Mouse (Mus musculus): ENCODE measurements around the gene 2410002F23Rik.
"Not testable (repeated sequence)": the region's sequence is repeated elsewhere in the genome, so short reads cannot be mapped to it uniquely, and the experiment has no call there.

The 2410002F23Rik gene

DNA sequence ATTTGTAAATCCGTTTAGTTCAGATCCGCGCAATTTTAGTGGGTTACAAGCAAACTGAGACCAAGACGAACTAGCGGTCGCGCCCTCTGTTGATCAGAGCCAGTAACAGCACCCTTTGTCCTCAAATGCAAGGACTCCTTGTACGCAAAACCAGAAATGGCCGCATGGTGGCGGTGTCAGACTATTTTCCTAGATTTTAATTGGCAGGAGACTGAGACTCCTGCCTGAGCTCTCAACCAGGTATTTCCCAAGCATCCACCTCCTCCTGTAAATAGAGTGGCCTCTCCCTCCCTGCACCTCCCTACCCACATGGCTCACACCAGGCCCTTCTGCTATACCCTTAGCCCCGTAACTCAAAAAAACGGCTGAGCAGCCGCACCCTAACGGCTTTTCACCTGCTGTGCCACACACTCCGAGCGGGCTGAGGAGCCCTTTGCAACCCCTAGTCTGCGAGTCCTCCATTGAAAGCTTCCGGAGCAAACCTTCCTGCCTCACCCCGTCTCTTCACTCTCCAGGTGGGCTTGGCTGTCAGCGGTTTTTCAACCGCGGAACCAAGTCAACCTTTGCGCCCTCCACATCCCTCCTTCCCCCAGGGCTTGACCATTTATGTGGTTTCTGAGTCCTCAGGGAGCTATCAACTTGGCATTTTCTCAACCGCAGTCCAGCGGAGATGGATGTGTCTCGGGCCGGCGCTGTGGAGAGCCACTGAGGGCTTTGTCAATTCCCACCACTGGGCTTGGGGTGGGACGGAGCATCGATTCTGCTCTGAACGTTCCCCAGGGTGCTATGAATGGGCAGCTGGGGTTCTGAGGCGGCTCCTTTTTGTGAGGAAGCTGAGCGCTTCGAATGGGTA lies 16.5 kb downstream of the 2410002F23Rik start:
- peak; percentile 87 for DNase-seq (ENCODE audit: low spot score)

DNA sequence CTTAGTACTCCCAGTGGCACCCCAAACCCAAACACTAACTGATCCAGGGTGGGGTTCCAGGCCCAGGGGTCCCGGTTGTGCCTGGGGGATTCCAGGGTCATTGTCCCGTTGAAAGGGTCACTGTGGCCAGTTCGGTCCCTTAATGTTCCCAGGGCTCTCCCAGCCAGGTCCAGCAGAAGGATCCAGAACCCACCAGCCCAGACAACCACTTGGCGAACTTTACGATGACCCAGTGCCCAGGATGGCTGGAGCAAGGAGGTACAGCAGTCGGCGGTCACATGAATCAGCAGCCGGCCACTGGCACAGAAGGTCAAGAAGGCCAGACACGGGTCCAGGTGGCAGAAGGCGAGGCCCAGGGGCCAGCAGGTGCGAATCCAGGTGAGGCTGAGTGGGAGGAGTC lies 21.6 kb downstream of the 2410002F23Rik start:
- DNase-seq (ENCODE audit: low spot score): no peak

DNA sequence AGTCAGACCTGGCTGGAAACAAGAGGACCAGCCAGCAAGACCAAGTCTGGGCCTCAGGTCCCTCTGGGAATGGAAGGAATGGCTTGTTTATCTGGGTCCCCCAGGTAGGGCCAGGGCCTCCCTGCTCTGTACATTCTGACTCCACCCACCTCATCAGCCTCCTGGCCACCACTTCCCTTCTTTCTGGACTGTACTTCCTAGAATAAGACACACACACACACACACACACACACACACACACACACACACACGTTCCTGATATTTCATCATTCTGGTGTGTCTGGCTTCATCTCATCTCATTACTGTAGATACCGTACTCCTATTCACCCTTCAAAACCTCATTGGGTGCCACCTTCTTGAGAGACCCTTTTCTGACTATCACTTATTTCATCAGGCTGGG lies 22.9 kb downstream of the 2410002F23Rik start:
- no peak for DNase-seq (ENCODE audit: low spot score)

- DNase-seq (ENCODE audit: low spot score): no peak
Observed at GRCm38 (mm10) chr7:44271309-44271708, 24.8 kb downstream of the 2410002F23Rik start.

- DNase-seq (ENCODE audit: low spot score): no peak
Observed at GRCm38 (mm10) chr7:44272546-44272945, 26.0 kb downstream of the 2410002F23Rik start.

GRCm38 (mm10) chr7:44273446-44273845 lies 26.9 kb downstream of the 2410002F23Rik start:
- DNase-seq (ENCODE audit: low spot score): no peak

DNA sequence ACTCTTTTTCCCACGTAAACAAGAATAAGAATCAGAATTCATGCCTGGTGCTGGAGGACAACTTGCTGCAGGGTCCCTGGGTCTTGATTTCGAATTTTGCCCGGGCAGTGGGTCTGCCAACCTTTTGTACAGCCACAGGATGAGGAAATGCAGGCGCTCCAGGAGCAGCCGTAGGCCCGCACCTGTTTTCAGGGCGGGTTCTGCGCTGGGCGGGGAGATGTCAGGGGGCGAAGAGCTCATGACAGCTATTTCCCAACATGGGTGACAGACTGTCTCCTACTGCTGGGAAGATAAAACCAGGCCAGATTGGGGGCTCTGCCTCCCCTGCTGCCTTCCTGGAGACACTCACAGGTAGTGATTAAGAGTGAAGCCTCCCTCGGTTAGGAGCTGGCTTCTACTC lies 27.6 kb downstream of the 2410002F23Rik start:
- DNase-seq (ENCODE audit: low spot score): no peak

DNA sequence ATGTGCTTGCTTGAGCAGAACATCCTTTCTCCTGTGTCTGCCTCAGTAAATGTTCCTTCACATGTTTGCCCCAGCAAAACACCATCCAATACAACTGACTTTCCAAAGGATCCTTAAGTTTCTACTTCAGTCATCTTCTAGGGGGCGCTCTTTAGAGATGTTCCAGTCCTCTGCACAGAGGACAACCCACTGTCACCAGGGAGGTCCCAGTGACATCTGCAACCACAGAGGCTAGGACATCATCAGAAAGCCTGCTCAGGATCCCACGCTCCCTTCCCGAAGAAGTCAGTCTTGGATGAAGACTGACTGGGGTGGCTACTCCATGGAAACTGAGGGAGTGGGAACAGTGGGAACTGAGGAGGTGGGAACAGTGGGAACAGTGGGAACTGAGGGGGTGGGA lies 29.0 kb downstream of the 2410002F23Rik start:
- DNase-seq (ENCODE audit: low spot score): no peak

DNA sequence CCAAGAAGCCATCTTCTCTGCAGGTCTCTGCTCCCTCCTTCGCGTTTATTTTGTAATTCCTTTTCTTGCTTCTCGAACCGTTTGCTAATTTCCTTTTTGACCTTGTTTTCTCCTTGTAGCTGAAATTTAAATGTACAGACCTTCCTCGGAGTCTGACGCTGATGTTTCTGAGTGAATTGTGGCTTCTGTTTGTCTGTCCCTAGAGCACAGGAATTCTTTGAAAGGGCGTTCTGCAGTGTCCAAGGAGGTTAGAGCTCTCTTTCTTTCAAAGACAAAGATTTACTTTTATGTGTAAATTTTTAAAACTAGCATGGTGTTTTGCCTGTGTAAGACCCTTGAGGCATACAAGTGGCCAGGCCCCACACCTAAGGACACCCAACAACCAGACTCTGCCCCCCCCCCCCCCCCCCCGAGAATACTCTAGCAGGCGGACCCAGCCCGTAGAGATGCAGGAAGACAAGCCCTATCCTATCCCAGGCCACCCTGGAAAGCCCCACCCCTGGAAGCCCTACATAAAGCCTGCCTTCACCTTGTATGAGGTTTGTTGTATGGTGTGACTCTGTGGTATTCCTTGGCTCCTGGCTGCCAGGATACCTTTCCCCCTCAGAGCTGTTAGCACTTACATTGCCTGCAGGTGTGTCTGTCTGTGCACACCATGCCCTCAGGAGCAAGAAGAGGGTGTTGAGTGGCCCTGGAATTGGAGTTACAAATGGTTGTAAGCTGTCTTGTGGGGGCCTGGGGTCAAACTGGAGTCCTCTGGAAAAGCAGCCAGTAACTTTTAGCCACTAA lies 30.1 kb downstream of the 2410002F23Rik start:
- no peak for DNase-seq (ENCODE audit: low spot score)

GRCm38 (mm10) chr7:44277250-44277622 lies 30.7 kb downstream of the 2410002F23Rik start:
- peak; percentile 19 for DNase-seq (ENCODE audit: low spot score)

- DNase-seq (ENCODE audit: low spot score): no peak
Observed at GRCm38 (mm10) chr7:44280959-44281358, 34.4 kb downstream of the 2410002F23Rik start.

DNA sequence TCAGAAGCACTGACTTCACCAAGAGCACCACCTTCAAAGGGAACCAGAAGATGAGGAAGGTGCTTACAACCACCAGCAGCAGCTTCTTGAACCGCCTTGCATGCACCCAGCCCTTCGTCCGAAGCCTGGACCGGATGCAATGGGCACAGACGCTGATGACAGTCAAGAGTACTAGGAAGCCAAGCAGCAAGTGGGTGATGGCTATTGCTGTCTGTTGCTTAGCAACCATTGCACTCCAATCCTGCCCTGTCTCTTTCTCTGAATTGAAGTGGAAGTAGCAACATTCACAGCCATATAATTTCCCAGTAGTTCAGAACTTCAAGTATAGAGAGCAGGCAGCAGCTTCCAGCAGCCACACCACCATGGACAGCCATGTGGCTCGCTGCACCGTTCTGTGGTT lies 35.1 kb downstream of the 2410002F23Rik start:
- no peak for DNase-seq (ENCODE audit: low spot score)

GRCm38 (mm10) chr7:44287760-44288159 lies 41.2 kb downstream of the 2410002F23Rik start:
- no peak for DNase-seq (ENCODE audit: low spot score)

- DNase-seq (ENCODE audit: low spot score): no peak
Observed at GRCm38 (mm10) chr7:44290986-44291385, 44.5 kb downstream of the 2410002F23Rik start.

DNA sequence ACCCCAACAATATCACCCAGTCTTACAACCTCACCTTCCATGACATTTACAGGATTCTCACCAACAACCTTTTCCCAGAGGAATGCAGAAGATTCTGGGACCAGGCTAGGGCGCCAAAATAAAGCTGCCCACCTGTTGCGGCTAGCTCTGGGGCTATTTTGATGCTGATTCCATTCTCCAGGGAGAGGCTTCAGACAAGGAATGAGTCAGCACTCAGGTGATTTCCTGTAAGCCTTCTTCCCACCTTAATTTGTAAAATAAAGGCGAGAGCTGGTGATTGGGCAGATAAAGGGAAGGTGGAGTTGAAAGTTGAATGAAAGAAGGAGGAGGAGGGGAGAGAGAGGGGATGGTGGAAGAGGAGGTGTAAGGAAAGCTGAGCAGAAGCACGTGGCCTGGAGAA lies 44.9 kb downstream of the 2410002F23Rik start:
- no peak for DNase-seq (ENCODE audit: low spot score)

DNA sequence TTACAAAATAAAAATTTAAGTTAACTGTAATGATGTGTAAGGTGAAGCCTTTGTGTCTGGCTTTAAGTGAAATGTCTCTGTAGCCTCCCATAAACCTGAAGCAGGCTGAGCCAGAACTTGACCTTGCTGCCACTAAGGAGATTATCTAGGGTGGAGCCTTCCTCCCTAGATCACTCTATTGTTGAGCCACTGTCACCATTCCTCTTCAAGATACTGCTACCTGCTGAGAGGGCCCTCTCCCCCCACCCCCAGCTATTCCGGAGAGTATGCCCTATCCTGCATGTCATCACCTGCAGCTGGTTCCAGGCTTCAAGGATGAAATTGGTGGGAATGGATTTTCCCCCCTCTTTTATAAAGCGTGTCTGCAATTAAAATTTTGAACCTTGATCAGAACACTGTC lies 51.0 kb downstream of the 2410002F23Rik start:
- DNase-seq (ENCODE audit: low spot score): not testable (repeated sequence)

All from spleen, adult 12 weeks (tissue).